Mouse (Mus musculus): Measurements from ENCODE around the gene Btg1-ps1.
"Not testable (repeated sequence)": the region's sequence is repeated elsewhere in the genome, so short reads cannot be mapped to it uniquely, and the experiment has no call there.

Btg1-ps1 gene

GRCm38 (mm10) chrX:38018597-38018996 lies at the start of gene Btg1-ps1:
Gene Btg1-ps1, minus strand, starts transcription at chrX:38018815.
- not testable (repeated sequence) for DNase-seq

- no peak for DNase-seq
These were observed 47.6 kb upstream of the Btg1-ps1 start, which contains the start of gene Rhox10 for GRCm38 (mm10) chrX:38066175-38066574. Gene Rhox10, plus strand, starts transcription at chrX:38066475.

- DNase-seq: peak; percentile 31 to 33
These were observed 42.9 kb upstream of the Btg1-ps1 start for GRCm38 (mm10) chrX:38061544-38061943.

GRCm38 (mm10) chrX:38043014-38043413 lies 24.4 kb upstream of the Btg1-ps1 start, which contains the start of gene Btg1-ps2:
Gene Btg1-ps2, minus strand, starts transcription at chrX:38043114.
- not testable (repeated sequence) for DNase-seq

GRCm38 (mm10) chrX:38039666-38040065 lies 21.1 kb upstream of the Btg1-ps1 start:
- DNase-seq: no peak

- no peak for DNase-seq
These were observed 15.2 kb upstream of the Btg1-ps1 start for GRCm38 (mm10) chrX:38033841-38034240.

- DNase-seq: no peak
These were observed 9.9 kb downstream of the Btg1-ps1 start for GRCm38 (mm10) chrX:38008756-38009155.
